Mouse (Mus musculus): ENCODE results near the gene Kmt2d. TPM values are rescaled to one million over a fixed set of nuclear protein-coding genes. Genes with fewer than 3 reads are reported as not detected.

The Kmt2d gene
- 100 to 1,000 TPM; 254 to 294 TPM for total RNA-seq (2023)

GRCm38 (mm10) chr15:98871070-98871915, at the start of gene Kmt2d:
Kmt2d (minus strand) TSS chr15:98871204.

GRCm38 (mm10) chr15:98917538-98918498, 46.8 kb upstream of the Kmt2d start, which contains the start of gene Lmbr1l:
Lmbr1l (minus strand) TSS chr15:98918231.

GRCm38 (mm10) chr15:98897928-98898800, 27.2 kb upstream of the Kmt2d start, which contains the start of gene Dhh:
Dhh (minus strand) TSS chr15:98898540.

GRCm38 (mm10) chr15:98893940-98894745, 23.1 kb upstream of the Kmt2d start, which contains the start of gene Rhebl1:
Rhebl1 (minus strand) TSS chr15:98894540.

GRCm38 (mm10) chr15:98830736-98831683, 40.0 kb downstream of the Kmt2d start, which contains the start of gene Prkag1:
Prkag1 (minus strand) TSS chr15:98831521.

GRCm38 (mm10) chr15:98809390-98809789, 61.6 kb downstream of the Kmt2d start, which contains the start of gene Ddn:
Ddn (minus strand) TSS chr15:98809490.

GRCm38 (mm10) chr15:98789661-98790535, 81.1 kb downstream of the Kmt2d start, which contains the start of gene Wnt1:
Wnt1 (plus strand) TSS chr15:98789857.

Other genes starting within 250 kb of the Kmt2d start
- gene Cacnb3, start 240.4 kb downstream of the Kmt2d start, total RNA-seq (2023) = under 1 TPM; 0.79 to 0.83 TPM
- gene Ddx23, start 208.3 kb downstream of the Kmt2d start, total RNA-seq (2023) = 100 to 1,000 TPM; 137 to 163 TPM
- 1 to 10 TPM in 1 of 2 experiments, under 1 TPM in 1; 0.82 to 1.3 TPM for gene Rnd1, start 193.7 kb downstream of the Kmt2d start, total RNA-seq (2023)
- not detected for gene Ccdc65, start 163.0 kb downstream of the Kmt2d start, total RNA-seq (2023)
- gene Fkbp11, start 143.0 kb downstream of the Kmt2d start, total RNA-seq (2023) = 1 to 10 TPM; 3.7 to 5.5 TPM
- 100 to 1,000 TPM; 105 to 115 TPM for gene Arf3, start 108.0 kb downstream of the Kmt2d start, total RNA-seq (2023)
- gene Wnt10b, start 93.1 kb downstream of the Kmt2d start, total RNA-seq (2023) = under 1 TPM; 0.21 to 0.29 TPM
- gene Wnt1, start 81.3 kb downstream of the Kmt2d start, total RNA-seq (2023) = not detected
- gene Ddn, start 61.7 kb downstream of the Kmt2d start, total RNA-seq (2023) = under 1 TPM; 0.15 to 0.39 TPM
- 100 to 1,000 TPM; 118 TPM for gene Prkag1, start 39.7 kb downstream of the Kmt2d start, total RNA-seq (2023)
- 10 to 100 TPM; 22.4 to 23.8 TPM for gene Rhebl1, start 23.3 kb upstream of the Kmt2d start, total RNA-seq (2023)
- gene Dhh, start 27.3 kb upstream of the Kmt2d start, total RNA-seq (2023) = under 1 TPM in 1 of 2 experiments, not detected in 1; 0.36 TPM
- gene Lmbr1l, start 47.0 kb upstream of the Kmt2d start, total RNA-seq (2023) = 100 to 1,000 TPM; 268 to 306 TPM
- gene Tuba1b, start 63.4 kb upstream of the Kmt2d start, total RNA-seq (2023) = 100 to 1,000 TPM; 263 to 287 TPM
- gene Gm49450, start 82.3 kb upstream of the Kmt2d start, total RNA-seq (2023) = not detected
- 100 to 1,000 TPM; 188 to 202 TPM for gene Tuba1a, start 82.5 kb upstream of the Kmt2d start, total RNA-seq (2023)
- 10 to 100 TPM; 75.8 to 86.6 TPM for gene Tuba1c, start 158.7 kb upstream of the Kmt2d start, total RNA-seq (2023)
- gene Prph, start 184.0 kb upstream of the Kmt2d start, total RNA-seq (2023) = not detected
- 1 to 10 TPM; 3.0 to 3.2 TPM for gene Troap, start 203.4 kb upstream of the Kmt2d start, total RNA-seq (2023)
- gene C1ql4, start 216.6 kb upstream of the Kmt2d start, total RNA-seq (2023) = not detected
- gene Dnajc22, start 222.0 kb upstream of the Kmt2d start, total RNA-seq (2023) = not detected